ENCODE assay signal across 8 mouse cellular contexts in the genomic region with DNA sequence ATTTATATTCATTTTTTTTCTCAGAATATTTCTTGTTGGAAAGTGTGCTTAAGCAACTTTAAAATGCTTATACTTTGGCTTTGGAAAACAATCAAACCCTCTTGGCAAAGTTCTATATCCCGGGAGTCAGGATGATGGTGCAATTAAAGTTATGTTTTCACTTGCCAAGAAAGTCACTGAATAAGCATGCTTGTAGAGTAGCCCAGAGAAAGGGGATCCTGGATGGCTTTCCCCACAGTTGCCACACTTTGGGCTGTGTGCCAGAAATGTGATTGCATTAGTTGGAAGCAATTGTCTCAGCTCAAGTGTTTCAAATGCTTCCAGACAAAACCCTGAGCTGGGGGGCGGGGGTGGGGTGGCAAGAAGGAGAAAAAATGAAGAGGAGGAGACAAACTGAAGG. TPM values are rescaled to one million over a fixed set of nuclear protein-coding genes. Genes with fewer than 3 reads are reported as not detected.
DNase-seq lines count a peak whose midpoint lies in the region; ATAC-seq and TF ChIP-seq lines count a peak whose summit lies in the region.
"Had no signal": no experiment of that assay in that cellular context is flagged by ENCODE, and none has a peak within 500 bp of the region (broad histone marks: within the 10 kb centered on the region; RNA-seq: fewer than 3 reads in every experiment).

No protein-coding gene starts in this region.

- no peak overlapping the region for H3K27ac ChIP-seq in lung, postnatal 0 days (ENCODE audit: low read length)

- no peaks in the 10 kb centered on the region for H3K36me3 ChIP-seq in lung, postnatal 0 days (ENCODE audit: insufficient read depth, low read length)

- no peak overlapping the region for H3K4me3 ChIP-seq in lung, postnatal 0 days (ENCODE audit: low read depth, low read length)

- DNase-seq in kidney, postnatal 10 days = peak; percentile 11
- DNase-seq in kidney, adult 8-10 months = no peak
- peak; percentile 5 for DNase-seq in adrenal gland, adult 8-10 months
- peak; percentile 68 for DNase-seq in fibroblast of lung, adult 2 months (ENCODE audit: low read depth)
- DNase-seq in lung, postnatal 0 days (ENCODE audit: low spot score) = peak; percentile 75
- no peak for DNase-seq in kidney, postnatal 25 days
- DNase-seq in left cerebral cortex, postnatal 14 days (ENCODE audit: low spot score in 2 of 2) = no peak

- no peak overlapping the region for H3K9ac ChIP-seq in lung, postnatal 0 days (replicated peaks; ENCODE audit: low read depth)

- intact Hi-C loops in left cerebral cortex, postnatal 14 days (cut with DNase I) = no loop called here

- no peaks in the 10 kb centered on the region for H3K27me3 ChIP-seq in lung, postnatal 0 days (replicated peaks; ENCODE audit: insufficient read depth, low read length)

- 0 out of 2 replicates have a peak, but pooled peaks have one; percentile 12 for TF ChIP-seq EP300 in lung, postnatal 0 days (IDR thresholded peaks at IDR 0.05)

- 16% methylated on average over 2 of the region's 2 CpGs for WGBS in lung, postnatal 0 days

- H3K9me3 ChIP-seq in lung, postnatal 0 days (ENCODE audit: low read length) = no peaks in the 10 kb centered on the region

- no peaks in the 10 kb centered on the region for H3K4me1 ChIP-seq in lung, postnatal 0 days (ENCODE audit: insufficient read depth, low read depth, low read length)

- peak; percentile 61 for ATAC-seq in lung, postnatal 0 days
- ATAC-seq: Patski had no signal

- no peak for TF ChIP-seq CTCF in lung, postnatal 0 days (IDR thresholded peaks at IDR 0.05)

- no peak overlapping the region for H3K4me2 ChIP-seq in lung, postnatal 0 days (replicated peaks; ENCODE audit: low read depth, low read length)

RNA-seq across cellular contexts. Expression of a gene that starts 43.9 kb away (rescaled TPM):
- 1 to 10 TPM in 2 of 4 experiments, under 1 TPM in 2; 0.87 to 1.8 (median 1.3) TPM for total RNA-seq in adrenal gland, adult 8-10 months (2022)
- 7.1 and 7.9 TPM in 2 replicates for polyA plus RNA-seq in lung, postnatal 0 days (2015; fragmentation: Nextera tagmentation; extraction: Ambion mirVana)
- total RNA-seq in left cerebral cortex, postnatal 14 days (2021) = 1 to 10 TPM; 1.3 to 1.4 TPM
- polyA plus RNA-seq: Patski had no signal

Comparison
In these comparisons a context has a peak if more than half of its experiments do, and no peak if none do; other contexts are left out.
1. DNase-seq: peak in kidney, postnatal 10 days (single experiment), adrenal gland, adult 8-10 months (single experiment), fibroblast of lung, adult 2 months (single experiment) and lung, postnatal 0 days (single experiment); none in kidney, adult 8-10 months (0 of 2), kidney, postnatal 25 days (0 of 2) and left cerebral cortex, postnatal 14 days (0 of 2).